Mouse (Mus musculus) midbrain, postnatal 0 days (tissue): ENCODE data around the gene Atl1. TPM values are rescaled to one million over a fixed set of nuclear protein-coding genes. Genes with fewer than 3 reads are reported as not detected.

ENCODE experiments used
- ATAC-seq: fragments of 200-750 bp; cut with Nextera tagmentation; 2 replicates; pipeline ENCODE4 v1.8.0; 2017; ENCODE audit warnings: moderate number of reproducible peaks, mild to moderate bottlenecking, moderate TSS enrichment, moderate library complexity; ENCODE audit not compliant: low FRiP score
- DNase-seq: peaks from one replicate; pipeline ENCODE4 v3.0.0-alpha.2; 2015; ENCODE audit warnings: low spot score
- H3K27ac ChIP-seq: fragments of 300-500 bp; sonication (generic); 2 replicates; pipeline ENCODE4 v1.5.1; 2014; ENCODE audit warnings: low read depth, mild to moderate bottlenecking, low read length, mixed read lengths
- H3K27me3 ChIP-seq: fragments of 300-500 bp; sonication (generic); 2 replicates; pipeline ENCODE4 v1.6.1; 2014; ENCODE audit warnings: low read length, control low read depth, mixed read lengths; ENCODE audit not compliant: insufficient read depth
- H3K36me3 ChIP-seq: fragments of 300-500 bp; sonication (generic); 2 replicates; pipeline ENCODE4 v1.6.1; 2014; ENCODE audit warnings: low read length, control low read depth, mixed read lengths; ENCODE audit not compliant: insufficient read depth
- H3K4me1 ChIP-seq: fragments of 300-500 bp; sonication (generic); 2 replicates; pipeline ENCODE4 v1.6.1; 2014; ENCODE audit warnings: mild to moderate bottlenecking, control low read depth, antibody characterized with exemption, low read length, mixed read lengths; ENCODE audit not compliant: insufficient read depth
- H3K4me2 ChIP-seq: fragments of 300-500 bp; sonication (generic); 2 replicates; pipeline ENCODE4 v1.6.1; 2014; ENCODE audit warnings: low read depth, mild to moderate bottlenecking, low read length, mixed read lengths; ENCODE audit not compliant: poor library complexity, severe bottlenecking
- H3K4me3 ChIP-seq: fragments of 300-500 bp; sonication (generic); 2 replicates; pipeline ENCODE4 v1.5.1; 2014; ENCODE audit warnings: low read depth, mild to moderate bottlenecking, low read length, moderate library complexity
- H3K9ac ChIP-seq: fragments of 300-500 bp; sonication (generic); replicated peaks from 2 replicates; pipeline ENCODE4 v1.6.1; 2014; ENCODE audit warnings: mild to moderate bottlenecking, low read length, moderate library complexity, mixed read lengths; ENCODE audit not compliant: poor library complexity, severe bottlenecking
- H3K9me3 ChIP-seq: fragments of 300-500 bp; sonication (generic); 2 replicates; pipeline ENCODE4 v1.6.1; 2016; ENCODE audit warnings: low read length, control low read depth
- CTCF ChIP-seq: IDR thresholded peaks from 2 replicates; pipeline ENCODE4 v1.5.1; 2016; ENCODE audit warnings: antibody characterized with exemption, mild to moderate bottlenecking
- WGBS: fragments of 180-500 bp; shearing (Covaris S2); extraction: QIAGEN DNeasy Blood & Tissue Kit; methylation state at CpG from one replicate; pipeline ENCODE4 v1.1.7; 2014; 5-methylcytosine and 5-hydroxymethylcytosine counted together
- polyA plus RNA-seq: library from polyadenylated mRNA; unstranded; fragments of >200 nt; fragmentation: Nextera tagmentation; extraction: Ambion mirVana; gene quantifications from 2 replicates; pipeline ENCODE4 v1.2.1, GENCODE M21; 2015
- total RNA-seq: library from RNA; depleted of rRNA; stranded (reverse); fragments of >200 nt; gene quantifications from 2 replicates; pipeline ENCODE4 v1.2.3, GENCODE M21; 2014

Atl1 gene
- total and polyA plus RNA-seq, 2 experiments from 2014 or later: 121 to 179 TPM

- no peak overlapping the region for H3K9ac ChIP-seq
- no peak overlapping the region for H3K4me3 ChIP-seq
- no peak overlapping the region for H3K27ac ChIP-seq
- WGBS: 92% methylated on average over 2 of the region's 2 CpGs
- H3K4me2 ChIP-seq: no peak overlapping the region
- H3K9me3 ChIP-seq: no peaks in the 10 kb centered on the region
- no peaks in the 10 kb centered on the region for H3K36me3 ChIP-seq
- no peaks in the 10 kb centered on the region for H3K4me1 ChIP-seq
- H3K27me3 ChIP-seq: no peaks in the 10 kb centered on the region
- TF ChIP-seq CTCF: no peak
- no peak for ATAC-seq
- DNase-seq: no peak
These were observed 25.5 kb downstream of the Atl1 start for GRCm38 (mm10) chr12:69917870-69918269.

- Histone ChIP-seq H3K36me3 (peaks cover 4% of the 10 kb centered on the region; the same call in 1 of the 2 replicates), H3K4me2 (no peak overlapping the region), H3K9ac (no peak overlapping the region), H3K4me1 (no peaks in the 10 kb centered on the region), H3K27ac (no peak overlapping the region), H3K27me3 (no peaks in the 10 kb centered on the region), H3K4me3 (no peak overlapping the region), H3K9me3 (no peaks in the 10 kb centered on the region)
- DNase-seq (no peak), ATAC-seq (no peak)
- no peak for TF ChIP-seq CTCF
- WGBS: 88% methylated on average over 1 of the region's 1 CpGs
These were observed 29.7 kb downstream of the Atl1 start for GRCm38 (mm10) chr12:69922099-69922498.

DNA sequence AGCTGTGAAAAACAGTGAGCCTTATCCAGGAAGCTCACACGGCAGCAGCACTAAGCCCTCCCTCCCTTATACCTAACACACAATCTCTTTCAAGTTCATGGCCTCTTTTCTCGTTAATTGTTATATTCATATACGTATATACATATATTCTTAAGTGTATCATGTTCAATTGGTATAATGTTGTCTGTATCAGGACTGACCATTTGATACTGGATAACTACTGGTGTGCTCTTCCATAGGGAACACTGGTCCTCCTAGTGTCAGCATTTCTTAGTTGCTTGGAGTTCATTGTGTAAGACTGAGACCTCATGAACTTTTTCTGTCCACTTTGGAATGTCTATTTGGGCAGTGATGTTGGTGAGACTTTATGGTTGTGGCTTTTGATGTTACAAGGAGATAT lies 30.7 kb downstream of the Atl1 start:
- Histone ChIP-seq H3K27me3 (no peaks in the 10 kb centered on the region), H3K36me3 (peaks cover 6% of the 10 kb centered on the region), H3K9me3 (no peaks in the 10 kb centered on the region), H3K4me2 (no peak overlapping the region), H3K27ac (no peak overlapping the region), H3K4me1 (no peaks in the 10 kb centered on the region), H3K9ac (no peak overlapping the region), H3K4me3 (no peak overlapping the region)
- TF ChIP-seq CTCF: no peak
- ATAC-seq (no peak), DNase-seq (no peak)
- WGBS: 82% methylated on average over 3 of the region's 3 CpGs

GRCm38 (mm10) chr12:69923603-69924002 lies 31.2 kb downstream of the Atl1 start:
- DNase-seq: no peak
- Histone ChIP-seq H3K27ac (no peak overlapping the region), H3K9me3 (no peaks in the 10 kb centered on the region), H3K27me3 (no peaks in the 10 kb centered on the region), H3K36me3 (peaks cover 6% of the 10 kb centered on the region), H3K4me3 (no peak overlapping the region), H3K4me2 (no peak overlapping the region), H3K4me1 (no peaks in the 10 kb centered on the region), H3K9ac (no peak overlapping the region)
- ATAC-seq: no peak
- TF ChIP-seq CTCF: no peak
- WGBS: 73% methylated on average over 3 of the region's 3 CpGs

- H3K27ac ChIP-seq: no peak overlapping the region
- ATAC-seq (no peak), DNase-seq (peak; percentile 56)
- H3K9me3 ChIP-seq: no peaks in the 10 kb centered on the region
- TF ChIP-seq CTCF: peak; percentile 79
- no peak overlapping the region for H3K4me3 ChIP-seq
- H3K4me1 ChIP-seq: no peaks in the 10 kb centered on the region
- no peak overlapping the region for H3K9ac ChIP-seq
- H3K27me3 ChIP-seq: no peaks in the 10 kb centered on the region
- no peak overlapping the region for H3K4me2 ChIP-seq
- whole genome bisulfite sequencing: 14% methylated on average over 5 of the region's 5 CpGs
- peaks cover 6% of the 10 kb centered on the region for H3K36me3 ChIP-seq
These were observed 31.6 kb downstream of the Atl1 start for GRCm38 (mm10) chr12:69924012-69924411.

DNA sequence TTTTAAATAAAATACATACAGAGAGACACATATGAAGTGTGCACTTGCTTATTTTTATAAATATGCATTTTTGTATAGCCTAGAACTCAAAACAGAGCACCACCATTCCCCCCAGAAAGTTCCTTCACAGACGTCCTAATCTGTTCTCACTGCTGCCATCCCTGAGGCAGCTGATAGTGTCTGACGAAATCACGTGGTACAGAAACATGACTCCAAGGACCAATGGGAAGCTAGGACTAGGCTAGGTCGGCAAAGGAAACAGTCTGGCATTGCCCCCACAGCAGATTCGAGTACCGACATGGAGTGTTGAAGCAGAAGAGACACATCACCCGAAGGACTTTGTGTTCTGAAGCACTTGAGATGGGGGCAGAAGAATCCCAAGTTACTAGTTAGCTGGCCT lies 34.3 kb downstream of the Atl1 start:
- H3K4me3 ChIP-seq: no peak overlapping the region
- WGBS: 61% methylated on average over 7 of the region's 7 CpGs
- no peak overlapping the region for H3K27ac ChIP-seq
- H3K36me3 ChIP-seq: peaks cover 6% of the 10 kb centered on the region
- no peak for ATAC-seq
- no peak overlapping the region for H3K9ac ChIP-seq
- no peak for TF ChIP-seq CTCF
- no peak overlapping the region for H3K4me2 ChIP-seq
- no peaks in the 10 kb centered on the region for H3K27me3 ChIP-seq
- H3K9me3 ChIP-seq: no peaks in the 10 kb centered on the region
- H3K4me1 ChIP-seq: no peaks in the 10 kb centered on the region
- no peak for DNase-seq
